Mouse (Mus musculus): ENCODE results near the gene Actg2.
A peak's percentile ranks its signal among the peaks of the same experiment; 100 is the strongest.

DNA sequence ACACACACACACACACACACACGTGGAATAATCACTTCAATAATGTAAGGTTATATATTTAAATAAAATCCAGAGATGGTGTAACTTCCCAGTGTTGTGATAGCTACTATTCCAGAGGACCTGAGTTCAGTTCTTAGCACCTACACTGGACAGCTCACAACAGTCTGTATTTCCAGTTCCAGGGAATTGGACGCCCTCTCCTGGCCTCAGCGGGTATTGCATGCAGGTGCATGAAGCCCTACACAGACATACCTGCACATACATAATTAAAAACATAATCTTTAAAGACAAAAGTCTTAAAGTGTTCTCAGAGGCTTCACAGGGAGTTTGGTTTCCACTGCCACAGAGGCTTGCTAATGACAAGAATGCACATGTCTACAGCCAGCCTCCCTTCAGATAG lies 35.6 kb downstream of the Actg2 start:
- TF ChIP-seq CTCF (IDR thresholded peaks at IDR 0.05; ENCODE audit: borderline replicate concordance, insufficient read depth, low read depth, low read length) (peak; percentile 28; the same call in 1 of the 2 replicates), POLR2A (IDR thresholded peaks at IDR 0.05; ENCODE audit: borderline replicate concordance, insufficient read depth, low read length) (no peak)
